Comparison of ENCODE assay signal across 9 mouse cellular contexts in the genomic region with DNA sequence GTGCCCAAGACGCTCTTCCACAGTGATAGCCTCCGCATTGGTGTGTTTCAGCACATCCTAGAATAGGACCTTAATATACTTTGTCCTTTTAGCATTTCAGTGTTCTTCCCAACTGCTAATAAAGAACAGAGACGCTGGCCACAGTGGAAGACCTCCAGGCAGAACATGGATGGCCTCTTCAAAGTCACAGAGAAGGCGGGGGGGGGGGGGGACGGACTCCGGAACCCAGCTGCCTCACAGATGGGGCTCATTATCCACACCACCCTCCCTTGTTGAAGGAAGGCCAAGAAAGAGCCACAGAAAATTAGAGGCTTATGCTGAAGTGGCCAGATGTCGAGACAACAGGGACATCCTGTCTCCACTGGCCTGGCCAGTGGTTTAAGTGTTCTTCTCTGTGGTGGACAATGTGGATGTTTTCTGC.
DNase-seq lines count a peak whose midpoint lies in the region; ATAC-seq lines count a peak whose summit lies in the region.
"Had no signal": no experiment of that assay in that cellular context is flagged by ENCODE, and none has a peak within 500 bp of the region (broad histone marks: within the 10 kb centered on the region; RNA-seq: fewer than 3 reads in every experiment).

No protein-coding gene starts in this region.

- H3K4me3 ChIP-seq in hindbrain, embryonic 10.5 days, result no peak overlapping the region
- H3K4me3 ChIP-seq in hindbrain, embryonic 14.5 days (replicated peaks; ENCODE audit: low read length), result no peak overlapping the region
- no peak overlapping the region for H3K4me3 ChIP-seq in kidney, embryonic 15.5 days (replicated peaks)
- H3K4me3 ChIP-seq in liver, embryonic 12.5 days, result no peak overlapping the region

- no peaks in the 10 kb centered on the region for H3K9me3 ChIP-seq in hindbrain, embryonic 10.5 days
- no peaks in the 10 kb centered on the region for H3K9me3 ChIP-seq in hindbrain, embryonic 14.5 days (ENCODE audit: control insufficient read depth, low read length)
- H3K9me3 ChIP-seq in kidney, embryonic 15.5 days (replicated peaks), result no peaks in the 10 kb centered on the region
- no peaks in the 10 kb centered on the region for H3K9me3 ChIP-seq in liver, embryonic 12.5 days (replicated peaks)

- no peak overlapping the region for H3K27ac ChIP-seq in hindbrain, embryonic 10.5 days
- no peak overlapping the region for H3K27ac ChIP-seq in hindbrain, embryonic 14.5 days
- H3K27ac ChIP-seq in kidney, embryonic 15.5 days, result no peak overlapping the region
- H3K27ac ChIP-seq in liver, embryonic 12.5 days, result no peak overlapping the region

- H3K9ac ChIP-seq in hindbrain, embryonic 14.5 days, result no peak overlapping the region
- no peak overlapping the region for H3K9ac ChIP-seq in kidney, embryonic 15.5 days
- H3K9ac ChIP-seq in liver, embryonic 12.5 days, result no peak overlapping the region

- H3K36me3 ChIP-seq in hindbrain, embryonic 10.5 days, result no peaks in the 10 kb centered on the region
- H3K36me3 ChIP-seq in hindbrain, embryonic 14.5 days (replicated peaks; ENCODE audit: control insufficient read depth, insufficient read depth), result no peaks in the 10 kb centered on the region
- no peaks in the 10 kb centered on the region for H3K36me3 ChIP-seq in kidney, embryonic 15.5 days
- no peaks in the 10 kb centered on the region for H3K36me3 ChIP-seq in liver, embryonic 12.5 days
- H3K36me3 ChIP-seq: G1E had no signal

- 56% methylated on average over 7 of the region's 7 CpGs for WGBS in hindbrain, embryonic 10.5 days
- 61% methylated on average over 7 of the region's 7 CpGs for WGBS in hindbrain, embryonic 14.5 days
- 70% methylated on average over 7 of the region's 7 CpGs for WGBS in kidney, embryonic 15.5 days
- whole genome bisulfite sequencing in liver, embryonic 12.5 days (ENCODE audit: insufficient replicate concordance), result 67% methylated on average over 7 of the region's 7 CpGs

- no peak for ATAC-seq in hindbrain, embryonic 14.5 days (ENCODE audit: low FRiP score)
- ATAC-seq in kidney, embryonic 15.5 days (replicated peaks; ENCODE audit: low FRiP score), result peak; percentile 69; the same call in 1 of the 2 replicates
- ATAC-seq in liver, embryonic 12.5 days, result no peak

- no peak overlapping the region for H3K4me2 ChIP-seq in hindbrain, embryonic 14.5 days (replicated peaks)
- no peak overlapping the region for H3K4me2 ChIP-seq in kidney, embryonic 15.5 days
- H3K4me2 ChIP-seq in liver, embryonic 12.5 days, result no peak overlapping the region

- H3K4me1 ChIP-seq in hindbrain, embryonic 10.5 days (replicated peaks), result peaks cover 9% of the 10 kb centered on the region
- no peaks in the 10 kb centered on the region for H3K4me1 ChIP-seq in hindbrain, embryonic 14.5 days (replicated peaks; ENCODE audit: control insufficient read depth, insufficient read depth, low read length)
- peaks cover 5% of the 10 kb centered on the region for H3K4me1 ChIP-seq in kidney, embryonic 15.5 days
- no peaks in the 10 kb centered on the region for H3K4me1 ChIP-seq in liver, embryonic 12.5 days

- peak; percentile 67 for DNase-seq in hindbrain, embryonic 10.5 days (ENCODE audit: low spot score)
- no peak for DNase-seq in hindbrain, embryonic 14.5 days (ENCODE audit: low spot score)
- DNase-seq in embryo, embryonic 11 days, result peak; percentile 62
- peak; percentile 65 for DNase-seq in lung, postnatal 14 days
- DNase-seq in adrenal gland, adult (ENCODE audit: inconsistent age in 2 of 2, low spot score in 1 of 2), result no peak
- no peak for DNase-seq in left cerebral cortex, adult 18-20 months (ENCODE audit: low spot score in 2 of 2)

- H3K27me3 ChIP-seq in hindbrain, embryonic 10.5 days (ENCODE audit: insufficient read depth, poor library complexity, severe bottlenecking), result no peaks in the 10 kb centered on the region
- H3K27me3 ChIP-seq in hindbrain, embryonic 14.5 days (ENCODE audit: control insufficient read depth, insufficient read depth, low read length), result no peaks in the 10 kb centered on the region
- no peaks in the 10 kb centered on the region for H3K27me3 ChIP-seq in kidney, embryonic 15.5 days
- no peaks in the 10 kb centered on the region for H3K27me3 ChIP-seq in liver, embryonic 12.5 days (replicated peaks)

Comparison
In these comparisons a context has a peak if more than half of its experiments do, and no peak if none do; other contexts are left out.
1. DNase-seq: peak in hindbrain, embryonic 10.5 days (single experiment), embryo, embryonic 11 days (single experiment) and lung, postnatal 14 days (single experiment); none in hindbrain, embryonic 14.5 days (single experiment), adrenal gland, adult (0 of 2) and left cerebral cortex, adult 18-20 months (0 of 2).